Mouse (Mus musculus) neural tube, embryonic 12.5 days (tissue): ENCODE results near the gene Gm27027. TPM values are rescaled to one million over a fixed set of nuclear protein-coding genes. Genes with fewer than 3 reads are reported as not detected.

Experiments used
- ATAC-seq: fragments of 200-750 bp; cut with Nextera tagmentation; 2 replicates; pipeline ENCODE4 v1.8.0; 2017; ENCODE audit warnings: low read depth, mild to moderate bottlenecking, moderate TSS enrichment, moderate library complexity; ENCODE audit not compliant: low FRiP score
- H3K27ac ChIP-seq: fragments of 300-500 bp; sonication (generic); 2 replicates; pipeline ENCODE4 v1.5.1; 2016
- H3K27me3 ChIP-seq: fragments of 300-500 bp; sonication (generic); replicated peaks from 2 replicates; pipeline ENCODE4 v1.6.1; 2016; ENCODE audit warnings: mild to moderate bottlenecking
- H3K36me3 ChIP-seq: fragments of 300-500 bp; sonication (generic); 2 replicates; pipeline ENCODE4 v1.6.1; 2016; ENCODE audit warnings: mild to moderate bottlenecking
- H3K4me1 ChIP-seq: fragments of 300-500 bp; sonication (generic); 2 replicates; pipeline ENCODE4 v1.6.1; 2016
- H3K4me2 ChIP-seq: fragments of 300-500 bp; sonication (generic); replicated peaks from 2 replicates; pipeline ENCODE4 v1.6.1; 2016; ENCODE audit warnings: mild to moderate bottlenecking
- H3K4me3 ChIP-seq: fragments of 300-500 bp; sonication (generic); 2 replicates; pipeline ENCODE4 v1.5.1; 2016
- H3K9ac ChIP-seq: fragments of 300-500 bp; sonication (generic); 2 replicates; pipeline ENCODE4 v1.6.1; 2016; ENCODE audit warnings: mild to moderate bottlenecking
- H3K9me3 ChIP-seq: fragments of 300-500 bp; sonication (generic); 2 replicates; pipeline ENCODE4 v1.6.1; 2016; ENCODE audit warnings: mild to moderate bottlenecking
- WGBS: fragments of 180-500 bp; shearing (Covaris S2); methylation state at CpG from one replicate; pipeline ENCODE4 v1.1.7; 2016; 5-methylcytosine and 5-hydroxymethylcytosine counted together
- polyA plus RNA-seq: library from polyadenylated mRNA; unstranded; fragments of >200 nt; fragmentation: Nextera tagmentation; extraction: Ambion mirVana; gene quantifications from 2 replicates; pipeline ENCODE4 v1.2.1, GENCODE M21; 2016

Gene Gm27027
- polyA plus RNA-seq, 1 experiment from 2014 or later, result not detected

DNA sequence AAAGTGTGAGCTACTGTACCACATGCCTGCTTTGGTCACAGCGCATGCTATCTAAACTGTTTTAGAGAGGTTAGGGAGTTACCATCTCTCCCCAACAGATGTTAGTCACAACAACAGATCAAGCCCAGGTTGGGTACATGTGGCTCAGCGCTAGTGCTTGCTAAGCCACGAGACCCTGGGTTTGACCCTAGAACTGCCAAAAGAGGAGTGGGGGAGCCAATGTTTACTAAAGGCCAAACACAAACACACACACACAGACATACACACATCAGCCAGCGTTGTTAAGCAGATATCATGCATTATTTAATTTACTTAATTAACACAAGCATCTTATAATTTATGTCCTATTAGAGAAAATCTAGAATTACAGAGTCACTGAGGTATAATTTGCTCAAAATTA, 5.8 kb upstream of the Gm27027 start:
- Histone ChIP-seq H3K4me2 (no peak overlapping the region), H3K9ac (no peak overlapping the region), H3K27me3 (no peaks in the 10 kb centered on the region), H3K27ac (no peak overlapping the region), H3K9me3 (no peaks in the 10 kb centered on the region), H3K4me3 (no peak overlapping the region), H3K4me1 (no peaks in the 10 kb centered on the region), H3K36me3 (peaks cover 69% of the 10 kb centered on the region)
- 84% methylated on average over 4 of the region's 4 CpGs for WGBS
- ATAC-seq, result no peak

DNA sequence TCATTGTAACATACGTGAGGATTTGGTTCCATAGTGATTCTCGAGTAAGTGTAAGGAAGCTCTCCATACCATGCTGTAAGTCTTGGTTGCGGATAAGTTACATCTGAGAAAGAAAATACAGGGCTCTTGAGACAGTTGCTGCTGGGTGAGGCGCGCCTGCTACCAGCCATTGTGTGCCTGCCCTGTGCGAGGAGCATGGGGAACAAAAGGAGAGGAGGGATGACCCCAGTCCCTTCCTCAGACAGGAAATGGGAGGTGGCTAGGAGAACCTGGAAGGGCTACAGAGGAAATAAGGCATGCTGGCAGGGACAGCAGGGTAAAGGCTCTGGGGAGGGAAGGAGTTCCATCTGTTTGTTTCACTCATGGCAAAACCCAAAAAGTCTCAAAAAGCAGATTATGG, 5.3 kb upstream of the Gm27027 start:
- H3K27ac ChIP-seq, result no peak overlapping the region
- WGBS, result 86% methylated on average over 6 of the region's 6 CpGs
- no peaks in the 10 kb centered on the region for H3K9me3 ChIP-seq
- H3K4me2 ChIP-seq, result no peak overlapping the region
- no peaks in the 10 kb centered on the region for H3K27me3 ChIP-seq
- no peak overlapping the region for H3K9ac ChIP-seq
- no peak for ATAC-seq
- H3K4me1 ChIP-seq, result no peaks in the 10 kb centered on the region
- peaks cover 69% of the 10 kb centered on the region for H3K36me3 ChIP-seq
- no peak overlapping the region for H3K4me3 ChIP-seq

DNA sequence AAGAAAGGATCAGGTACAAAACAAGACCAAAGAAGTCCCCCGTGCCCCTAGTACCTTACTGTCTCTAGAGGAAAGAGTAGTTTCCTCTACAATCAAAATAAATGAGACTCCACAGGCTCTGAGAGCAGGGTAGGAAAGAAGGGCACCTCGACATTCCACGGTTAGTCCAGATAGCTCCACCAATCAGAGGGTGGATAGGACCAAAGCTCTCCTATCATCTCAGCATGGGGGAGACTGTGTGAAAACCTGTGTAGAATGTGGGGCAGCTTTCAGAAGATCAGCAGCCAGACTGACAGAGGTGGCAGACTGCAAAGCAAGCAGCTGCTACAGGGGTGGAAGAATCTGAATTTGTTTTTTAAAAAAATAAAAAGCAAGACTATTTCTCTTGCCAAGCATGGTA, 3.3 kb downstream of the Gm27027 start:
- peaks cover 9% of the 10 kb centered on the region; the same call in 1 of the 2 replicates for H3K4me1 ChIP-seq
- no peak overlapping the region for H3K27ac ChIP-seq
- no peak for ATAC-seq
- H3K4me3 ChIP-seq, result no peak overlapping the region
- H3K36me3 ChIP-seq, result peaks cover 78% of the 10 kb centered on the region
- H3K4me2 ChIP-seq, result no peak overlapping the region
- H3K9me3 ChIP-seq, result no peaks in the 10 kb centered on the region
- H3K27me3 ChIP-seq, result no peaks in the 10 kb centered on the region
- 43% methylated on average over 3 of the region's 3 CpGs for WGBS
- no peak overlapping the region for H3K9ac ChIP-seq

DNA sequence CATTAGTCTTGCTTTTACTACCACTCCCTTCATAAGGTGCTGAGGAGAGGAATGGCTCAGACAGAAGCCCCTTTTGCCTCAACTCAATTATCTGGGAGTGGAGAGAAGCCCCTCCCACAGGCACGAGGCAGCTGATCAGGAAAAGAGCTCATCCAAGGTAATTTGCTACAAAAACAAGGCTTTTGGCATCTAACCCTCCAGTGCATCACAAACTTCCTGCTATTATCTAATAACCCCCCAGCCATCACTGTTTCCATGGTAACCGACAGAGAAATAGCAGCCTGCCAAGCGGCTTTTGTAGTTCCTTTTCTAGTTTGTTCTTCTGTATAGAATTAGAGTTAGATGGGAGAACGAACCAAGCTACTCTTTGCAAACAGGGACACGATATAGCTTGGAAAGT, 3.9 kb downstream of the Gm27027 start:
- H3K9ac ChIP-seq, result no peak overlapping the region
- H3K4me1 ChIP-seq, result peaks cover 9% of the 10 kb centered on the region; the same call in 1 of the 2 replicates
- no peak overlapping the region for H3K4me2 ChIP-seq
- H3K4me3 ChIP-seq, result no peak overlapping the region
- H3K36me3 ChIP-seq, result peaks cover 75% of the 10 kb centered on the region
- ATAC-seq, result no peak
- 29% methylated on average over 5 of the region's 5 CpGs for whole genome bisulfite sequencing
- no peaks in the 10 kb centered on the region for H3K27me3 ChIP-seq
- no peak overlapping the region for H3K27ac ChIP-seq
- no peaks in the 10 kb centered on the region for H3K9me3 ChIP-seq

DNA sequence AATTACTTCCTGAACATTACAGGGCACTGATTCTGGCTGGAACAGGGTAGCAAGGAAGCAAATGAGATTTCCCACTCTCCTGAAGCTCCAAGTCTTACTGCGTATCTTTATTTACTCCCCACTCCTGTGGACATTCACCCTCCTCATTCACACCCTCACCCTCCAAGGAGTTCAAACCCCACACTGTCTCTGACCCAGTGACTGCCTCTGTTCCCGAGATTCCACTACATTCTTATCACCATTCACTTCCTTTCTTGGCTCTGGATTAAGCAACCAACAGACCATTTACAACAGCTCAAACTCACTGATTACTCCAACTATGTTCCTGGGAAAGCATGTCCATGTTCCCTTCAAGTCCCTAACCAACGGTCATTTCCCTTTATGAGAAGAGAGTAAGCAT, 4.8 kb downstream of the Gm27027 start:
- no peak overlapping the region for H3K9ac ChIP-seq
- ATAC-seq, result no peak
- peaks cover 66% of the 10 kb centered on the region for H3K36me3 ChIP-seq
- no peak overlapping the region for H3K27ac ChIP-seq
- no peak overlapping the region for H3K4me3 ChIP-seq
- H3K4me2 ChIP-seq, result no peak overlapping the region
- 84% methylated on average over 3 of the region's 3 CpGs for WGBS
- peaks cover 9% of the 10 kb centered on the region; the same call in 1 of the 2 replicates for H3K4me1 ChIP-seq
- H3K27me3 ChIP-seq, result no peaks in the 10 kb centered on the region
- no peaks in the 10 kb centered on the region for H3K9me3 ChIP-seq

DNA sequence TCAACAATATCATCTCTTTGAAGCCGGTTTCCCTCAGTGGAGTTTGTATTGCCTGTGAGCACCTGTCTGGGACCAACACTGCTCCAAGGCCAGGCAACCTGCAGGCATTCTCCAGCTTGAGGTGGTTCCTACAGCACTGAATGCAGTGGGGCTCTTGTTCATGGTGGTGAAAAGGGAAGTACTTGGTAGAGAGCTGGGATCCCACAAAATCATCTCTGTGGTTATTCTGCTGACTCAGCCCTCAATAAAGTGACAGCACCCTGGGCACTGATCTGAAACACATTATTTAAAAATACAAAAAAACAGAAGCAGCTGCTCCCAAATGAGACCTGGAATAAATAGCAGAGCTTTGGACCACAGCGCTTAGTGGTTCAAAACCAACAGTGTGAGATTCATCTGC, 7.7 kb downstream of the Gm27027 start:
- Histone ChIP-seq H3K4me2 (no peak overlapping the region), H3K27ac (no peak overlapping the region), H3K4me1 (peaks cover 13% of the 10 kb centered on the region; the same call in 1 of the 2 replicates), H3K27me3 (no peaks in the 10 kb centered on the region), H3K9me3 (no peaks in the 10 kb centered on the region), H3K4me3 (no peak overlapping the region), H3K36me3 (peaks cover 55% of the 10 kb centered on the region), H3K9ac (no peak overlapping the region)
- ATAC-seq, result no peak
- 91% methylated on average over 2 of the region's 2 CpGs for WGBS

DNA sequence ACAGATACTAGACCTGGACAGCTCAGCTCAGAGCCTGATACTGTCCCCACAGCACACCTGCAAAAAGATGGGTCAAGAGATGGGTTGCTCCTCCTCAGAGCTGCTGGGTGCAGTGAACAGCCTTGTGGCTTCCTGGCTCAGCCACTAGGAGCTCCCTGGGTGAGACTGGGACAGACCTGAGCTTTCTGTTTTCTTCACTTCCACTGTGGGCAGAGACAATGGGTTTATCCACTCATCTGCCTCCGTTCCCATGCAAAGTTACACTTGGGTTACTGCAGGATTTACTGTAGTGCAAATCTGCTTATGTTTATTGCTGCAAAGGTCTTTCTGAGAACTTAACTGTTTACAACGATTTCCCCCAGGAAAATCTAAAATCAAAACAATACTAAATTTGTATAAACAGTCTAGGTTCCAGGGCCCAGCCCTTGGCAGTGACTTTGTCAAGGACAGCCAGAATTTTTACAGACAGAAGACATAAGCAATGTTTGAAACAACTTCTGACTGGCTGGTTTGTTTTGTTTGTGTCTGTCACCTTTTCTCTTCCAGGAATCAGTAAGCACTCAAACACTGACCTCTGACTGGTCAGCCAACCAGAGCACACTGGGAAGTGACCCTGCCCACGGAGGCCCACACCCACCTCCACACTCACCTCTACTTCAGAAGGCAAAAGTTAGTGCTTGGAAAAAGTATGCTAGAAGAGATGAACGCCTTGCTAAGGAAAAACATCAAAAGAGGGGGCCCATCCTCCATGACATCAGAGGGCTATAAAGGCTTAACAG, 13.5 kb downstream of the Gm27027 start:
- H3K9ac ChIP-seq, result no peak overlapping the region
- no peaks in the 10 kb centered on the region for H3K9me3 ChIP-seq
- ATAC-seq, result no peak
- no peak overlapping the region for H3K4me3 ChIP-seq
- WGBS, result 83% methylated on average over 4 of the region's 4 CpGs
- no peaks in the 10 kb centered on the region for H3K27me3 ChIP-seq
- H3K4me1 ChIP-seq, result peaks cover 4% of the 10 kb centered on the region; the same call in 1 of the 2 replicates
- no peak overlapping the region for H3K27ac ChIP-seq
- H3K36me3 ChIP-seq, result peaks cover 54% of the 10 kb centered on the region
- H3K4me2 ChIP-seq, result no peak overlapping the region

DNA sequence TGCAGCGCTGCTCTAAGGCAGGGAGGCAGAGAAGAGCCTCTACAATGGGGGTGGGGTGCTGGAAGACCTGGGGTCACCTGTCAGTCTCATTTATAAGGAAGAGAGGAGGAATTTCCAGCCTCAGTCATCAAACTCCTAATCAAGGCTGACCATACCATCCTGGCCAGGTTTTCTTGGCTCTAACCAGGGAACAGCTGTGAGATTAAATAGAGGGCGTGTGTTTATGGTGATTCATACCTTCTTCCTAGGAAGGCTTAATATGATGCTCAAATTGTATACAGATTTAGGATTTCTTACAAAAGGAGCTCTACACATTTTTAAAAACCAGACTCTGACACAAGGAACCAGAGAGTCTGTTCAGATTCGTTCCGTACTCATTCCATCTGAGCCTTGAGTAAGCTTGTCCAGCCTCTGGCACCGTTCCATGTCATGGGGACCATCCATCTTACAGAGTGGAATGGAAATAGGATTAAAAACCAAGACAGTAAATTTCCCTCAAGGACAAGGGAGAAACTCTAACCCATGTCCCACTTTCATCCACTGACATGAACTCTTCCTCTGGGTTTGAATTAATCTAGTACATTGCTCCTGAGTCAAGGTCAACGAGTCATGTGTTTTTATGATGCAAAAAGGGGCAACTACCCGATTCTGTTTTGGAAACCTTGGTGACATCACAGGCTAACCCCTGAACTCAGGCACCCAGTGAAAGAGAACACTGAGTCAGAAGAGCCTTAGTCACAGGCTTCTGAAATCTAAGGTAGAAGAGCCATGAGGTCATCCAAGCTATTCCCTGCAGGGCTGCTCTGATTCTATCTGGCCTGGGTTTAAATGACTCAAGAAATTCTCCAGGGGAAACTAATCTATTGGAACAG, 16.7 kb downstream of the Gm27027 start:
- Histone ChIP-seq H3K27me3 (no peaks in the 10 kb centered on the region), H3K36me3 (peaks cover 43% of the 10 kb centered on the region), H3K27ac (no peak overlapping the region), H3K9ac (no peak overlapping the region), H3K4me2 (no peak overlapping the region), H3K4me1 (peaks cover 23% of the 10 kb centered on the region), H3K9me3 (no peaks in the 10 kb centered on the region), H3K4me3 (no peak overlapping the region)
- ATAC-seq, result no peak
- WGBS, result 90% methylated on average over 7 of the region's 7 CpGs

DNA sequence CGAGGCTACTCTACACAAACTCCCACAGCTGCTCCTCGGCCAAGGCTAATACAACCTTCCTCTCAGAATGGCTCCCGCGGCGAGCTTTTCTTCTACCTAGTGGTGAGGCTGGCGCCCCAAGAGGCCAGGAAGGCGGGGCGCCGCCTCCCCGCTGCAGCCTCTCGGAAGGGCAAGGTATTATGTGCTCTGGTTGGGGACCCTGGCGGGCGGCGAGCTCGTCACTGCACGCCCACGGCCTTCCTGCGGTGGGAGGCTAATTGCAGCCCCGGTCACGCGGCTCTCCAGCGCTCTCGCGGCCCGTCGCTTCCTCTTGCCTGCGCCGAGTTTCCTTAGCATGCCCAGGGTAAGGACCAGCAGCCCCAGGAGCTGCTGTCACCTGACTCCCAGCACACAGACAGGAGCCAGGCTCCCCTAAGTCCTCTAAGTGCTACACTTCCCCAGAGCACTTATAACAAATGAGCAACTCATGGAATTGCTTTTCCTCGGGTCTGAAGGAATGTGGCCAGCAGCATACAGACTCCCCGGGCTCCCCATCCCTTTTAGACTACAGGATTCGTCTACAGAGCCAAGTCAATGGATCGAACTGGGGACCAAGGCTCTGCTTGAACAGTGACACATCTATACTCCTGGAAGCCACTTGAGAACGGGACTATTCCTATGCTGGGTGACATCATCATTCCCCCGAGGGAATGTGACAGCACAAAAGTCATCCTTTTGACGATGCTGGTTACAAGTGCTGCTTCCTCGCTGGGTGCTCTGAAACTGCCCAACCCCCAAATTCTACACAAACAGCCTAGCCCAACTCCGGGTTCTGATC, 19.5 kb downstream of the Gm27027 start:
- WGBS, result 3% methylated on average over 37 of the region's 37 CpGs
- no peaks in the 10 kb centered on the region for H3K9me3 ChIP-seq
- H3K4me3 ChIP-seq, result peak overlapping the region; percentile 39
- peaks cover 23% of the 10 kb centered on the region for H3K4me1 ChIP-seq
- peak; percentile 84 for ATAC-seq
- H3K36me3 ChIP-seq, result peaks cover 25% of the 10 kb centered on the region
- H3K27ac ChIP-seq, result peak overlapping the region; percentile 32; the same call in 1 of the 2 replicates
- H3K4me2 ChIP-seq, result peak overlapping the region; percentile 88
- H3K9ac ChIP-seq, result peak overlapping the region; percentile 64
- H3K27me3 ChIP-seq, result no peaks in the 10 kb centered on the region; the same call in 1 of the 2 replicates

DNA sequence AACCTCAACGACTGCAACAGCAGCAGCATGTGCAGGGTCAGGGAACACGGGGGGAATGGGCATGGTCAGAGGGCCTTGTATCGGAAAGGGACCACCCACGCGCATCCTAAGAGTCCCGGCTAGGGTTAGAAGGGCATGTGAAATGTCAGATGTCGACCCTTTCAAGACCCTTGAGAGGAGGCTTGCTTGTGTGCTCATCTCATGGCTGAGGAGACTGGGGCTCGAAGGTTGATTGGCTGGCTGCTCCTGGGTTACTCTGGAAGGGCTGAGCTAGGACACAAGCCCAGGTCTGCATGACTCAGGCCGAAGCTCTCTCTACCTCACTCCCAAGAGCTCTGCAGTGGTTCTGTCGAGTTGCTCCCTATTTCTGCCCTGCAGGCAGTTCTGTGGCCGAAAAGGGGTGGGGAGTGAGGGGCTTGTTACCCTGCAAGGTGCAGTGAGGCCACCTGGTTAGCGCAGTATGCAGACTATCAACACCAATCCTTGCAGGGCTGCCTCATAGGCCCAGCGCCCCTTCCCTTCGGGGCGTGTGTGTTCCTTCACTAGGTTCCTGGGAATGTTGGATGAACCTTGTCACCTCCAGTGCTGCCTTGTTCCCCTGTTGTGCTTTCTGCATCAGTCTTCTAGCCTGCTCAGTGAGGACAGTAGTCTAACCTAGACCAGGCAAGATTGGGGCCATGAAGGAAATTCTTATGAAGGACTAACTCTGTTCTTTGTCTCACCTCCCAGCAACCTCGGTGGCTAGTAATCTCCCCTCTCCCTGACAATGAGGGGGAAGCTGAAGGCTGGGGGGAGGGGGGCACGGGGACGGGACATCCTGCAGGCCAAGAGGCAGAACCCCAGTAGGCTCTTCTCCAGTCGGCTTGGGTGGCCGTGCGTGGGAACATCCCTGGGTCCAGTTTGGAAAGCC, 20.4 kb downstream of the Gm27027 start:
- peak; percentile 43 for ATAC-seq
- peak overlapping the region; percentile 32; the same call in 1 of the 2 replicates for H3K27ac ChIP-seq

DNA sequence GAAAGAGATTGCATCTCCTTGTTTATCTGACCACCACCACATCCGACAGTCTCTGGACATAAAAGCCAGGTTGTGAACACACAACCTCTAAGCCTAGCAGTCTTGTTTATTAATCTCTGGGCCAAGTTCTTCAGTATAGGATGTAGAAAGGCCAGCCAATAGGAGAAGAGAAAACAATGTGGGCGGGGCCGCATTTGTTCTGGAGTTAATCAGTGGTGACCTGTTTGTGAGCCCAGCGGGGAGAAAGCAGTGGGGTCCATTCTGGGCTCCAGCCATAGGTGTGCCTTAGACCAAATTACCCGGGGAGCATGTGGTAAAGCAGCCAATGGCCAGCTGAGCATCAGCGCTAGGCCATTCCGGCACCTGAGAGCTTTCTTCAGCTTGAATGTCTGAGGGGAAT, 21.1 kb downstream of the Gm27027 start:
- Histone ChIP-seq H3K4me3 (no peak overlapping the region), H3K9me3 (no peaks in the 10 kb centered on the region), H3K27ac (no peak overlapping the region), H3K36me3 (peaks cover 9% of the 10 kb centered on the region), H3K9ac (no peak overlapping the region), H3K4me1 (peaks cover 23% of the 10 kb centered on the region), H3K27me3 (no peaks in the 10 kb centered on the region; the same call in 1 of the 2 replicates), H3K4me2 (no peak overlapping the region)
- WGBS, result 50% methylated on average over 7 of the region's 7 CpGs
- no peak for ATAC-seq

More for the DNA sequence above, 20.4 kb downstream of the Gm27027 start:
- H3K4me3 ChIP-seq, result peak overlapping the region; percentile 39
- peaks cover 23% of the 10 kb centered on the region for H3K4me1 ChIP-seq
- 20% methylated on average over 21 of the region's 21 CpGs for WGBS
- peaks cover 16% of the 10 kb centered on the region for H3K36me3 ChIP-seq
- no peaks in the 10 kb centered on the region for H3K9me3 ChIP-seq
- peak overlapping the region; percentile 64 for H3K9ac ChIP-seq
- H3K4me2 ChIP-seq, result peak overlapping the region; percentile 88
- no peaks in the 10 kb centered on the region; the same call in 1 of the 2 replicates for H3K27me3 ChIP-seq
